Mouse (Mus musculus) embryo, embryonic 9.5 days (tissue): ENCODE measurements around the gene Dnmbp.

ENCODE experiments used
- DNase-seq: peaks from one replicate; pipeline ENCODE4 v3.0.0-alpha.2; 2017; ENCODE audit errors: extremely low spot score

The Dnmbp gene

DNA sequence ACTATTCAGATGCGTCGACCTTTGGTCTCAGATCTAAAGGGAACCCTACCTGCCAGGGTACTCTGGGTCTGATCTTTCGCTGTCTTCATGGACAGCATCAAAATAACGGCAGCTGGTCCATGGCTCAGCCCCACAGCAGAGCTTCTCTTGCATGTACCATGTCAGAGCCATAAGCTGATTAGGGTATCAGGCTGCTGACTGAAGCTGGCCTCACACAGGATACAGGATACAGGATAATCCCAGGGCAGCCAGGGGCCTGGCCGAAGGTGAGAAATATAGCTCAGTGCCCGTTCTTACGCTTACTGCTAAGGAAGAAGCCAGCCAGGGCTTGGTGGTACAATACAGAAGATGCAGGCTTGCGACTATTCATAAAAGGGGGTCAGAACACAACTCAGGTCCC, 4.6 kb upstream of the Dnmbp start:
- no peak for DNase-seq

DNA sequence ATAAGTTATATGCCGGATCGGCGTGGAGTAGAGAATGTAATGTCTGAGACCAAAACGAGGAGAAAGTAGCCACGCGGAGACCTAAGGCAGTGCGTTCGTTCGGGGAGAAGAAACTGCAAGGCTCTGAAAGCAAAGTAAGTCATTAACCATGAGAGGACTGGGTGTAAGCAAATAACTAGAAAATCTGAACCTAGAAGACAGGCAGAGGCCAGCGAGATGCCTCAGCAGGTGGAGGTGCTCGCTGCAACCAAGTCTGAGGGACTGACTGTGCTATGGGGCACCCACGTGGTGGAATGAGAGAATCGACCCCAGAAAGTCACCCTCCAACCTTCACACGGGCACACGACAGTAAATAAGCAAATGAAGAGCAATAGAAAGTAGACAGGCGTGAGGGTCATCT, 3.1 kb upstream of the Dnmbp start:
- DNase-seq: no peak

DNA sequence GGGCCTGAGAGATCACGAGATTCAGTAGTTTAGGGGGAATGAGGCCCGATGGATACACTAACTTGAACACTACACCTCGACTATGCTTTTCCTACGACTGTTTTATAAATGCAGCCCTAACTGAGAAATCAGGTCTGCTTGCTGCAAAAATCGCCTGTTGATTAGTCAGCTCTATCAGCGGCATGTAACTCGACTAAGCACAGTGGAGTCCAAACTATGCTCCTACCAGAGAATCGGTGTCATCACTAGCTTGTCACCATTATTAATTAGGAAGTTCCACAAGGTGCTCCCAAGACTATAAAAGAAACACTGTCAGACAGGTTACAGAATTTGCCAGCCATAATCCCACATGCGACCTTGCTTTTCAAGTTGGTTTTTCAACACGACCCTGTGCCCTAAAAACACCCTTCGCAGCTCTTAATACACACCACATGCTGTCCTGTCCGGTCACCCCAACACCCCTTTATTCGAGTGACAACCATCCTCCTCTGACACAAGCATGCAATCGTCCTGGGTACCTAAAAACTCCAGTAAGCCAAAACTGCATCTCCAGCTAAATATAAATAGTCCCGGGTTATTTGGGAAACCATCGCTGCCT, 721 bp downstream of the Dnmbp start:
- no peak for DNase-seq

DNA sequence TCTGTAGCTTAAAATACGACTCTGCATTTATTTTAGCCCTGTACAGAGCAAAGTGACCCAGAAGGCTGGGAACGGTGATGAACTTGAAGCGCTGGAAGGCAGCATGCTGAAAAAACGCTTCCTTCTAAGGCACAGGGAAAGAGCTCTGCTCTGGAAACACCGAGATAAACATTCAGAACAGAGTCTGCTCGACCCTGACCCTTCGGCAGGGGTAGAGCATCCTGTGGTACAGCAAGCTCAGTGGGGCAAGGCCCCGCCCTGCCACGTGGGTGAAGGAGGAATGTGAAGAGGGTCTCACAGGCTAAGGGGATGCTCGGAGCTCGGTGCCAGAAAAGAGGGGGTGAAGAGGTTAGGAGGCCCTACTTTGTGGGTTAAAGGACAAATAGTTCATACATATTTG, 1.6 kb downstream of the Dnmbp start:
- no peak for DNase-seq

DNA sequence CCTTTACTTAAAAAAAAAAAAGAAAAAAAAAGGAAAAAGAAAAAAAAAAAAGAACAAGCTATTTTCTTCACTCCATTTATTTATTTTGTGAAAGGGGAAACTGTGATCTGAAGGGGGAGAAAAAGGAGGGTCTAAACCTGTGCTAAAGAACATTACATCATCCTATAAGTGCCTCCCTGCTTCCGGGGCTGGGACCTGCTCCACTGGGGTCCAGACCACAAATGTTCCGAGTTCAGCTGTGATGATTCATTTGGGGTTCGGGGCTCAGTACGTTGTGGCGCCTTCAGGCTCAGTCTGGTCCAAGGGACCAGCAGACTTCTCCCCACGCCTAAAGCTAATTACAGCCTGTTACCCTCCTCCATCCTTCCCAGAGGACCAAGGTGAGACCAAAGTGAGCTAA, 9.1 kb downstream of the Dnmbp start:
- DNase-seq: no peak

DNA sequence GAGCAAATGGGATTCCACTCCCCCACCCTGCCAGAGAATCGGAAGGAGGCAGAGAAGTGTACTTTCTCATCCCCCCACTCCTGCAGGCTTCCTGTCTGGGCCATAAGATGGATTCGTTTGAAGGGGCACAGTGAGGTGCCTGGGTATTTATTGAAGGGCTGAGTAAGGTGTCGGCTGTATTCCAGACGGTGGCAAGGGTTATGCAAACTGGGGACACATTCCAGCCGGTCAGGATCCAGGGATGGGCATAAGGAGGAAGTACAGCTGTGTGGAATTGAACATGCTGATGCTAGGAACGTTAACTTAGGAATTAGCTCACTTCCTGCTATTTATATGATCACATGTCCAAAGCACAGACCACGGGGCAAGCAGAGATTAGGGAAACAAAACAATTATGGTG, 9.6 kb downstream of the Dnmbp start:
- DNase-seq: no peak

DNA sequence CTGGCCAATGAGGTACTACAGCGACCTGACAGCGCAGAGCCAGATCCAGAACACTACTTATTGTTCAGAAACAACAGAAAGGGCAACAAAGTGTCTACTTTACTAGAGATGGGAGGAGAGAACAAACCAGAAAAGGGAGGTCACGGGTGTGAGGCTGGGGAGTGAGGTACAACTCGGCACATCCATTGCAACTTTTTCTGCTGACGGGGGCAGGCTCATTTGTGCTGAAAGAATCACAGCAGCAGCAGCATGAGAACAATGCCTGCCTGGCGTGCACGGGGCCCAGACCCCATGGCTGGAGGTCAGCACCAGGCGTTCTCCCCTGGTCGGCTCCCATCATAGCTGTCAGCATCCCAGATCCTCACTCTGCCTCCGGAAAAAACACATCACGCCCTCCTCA, 10.1 kb downstream of the Dnmbp start:
- no peak for DNase-seq

DNA sequence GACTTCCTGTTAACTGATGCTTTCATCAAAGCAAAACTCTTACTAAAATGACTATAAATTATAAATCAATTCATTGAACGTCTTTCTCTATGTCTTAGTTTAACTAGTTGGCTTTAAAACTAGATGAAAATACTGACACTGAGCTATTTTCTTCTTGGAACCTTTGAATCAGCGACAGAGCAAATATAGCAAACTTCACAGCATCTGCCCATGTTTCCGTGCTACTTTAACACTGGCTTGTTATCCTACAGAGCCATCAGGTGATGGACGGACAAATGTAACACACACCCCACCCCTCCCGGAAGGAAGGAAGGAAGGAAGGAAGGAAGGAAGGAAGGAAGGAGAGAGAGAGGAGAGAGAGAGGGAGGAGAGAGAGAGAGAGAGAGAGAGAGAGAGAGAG, 12.0 kb downstream of the Dnmbp start:
- DNase-seq: no peak

DNA sequence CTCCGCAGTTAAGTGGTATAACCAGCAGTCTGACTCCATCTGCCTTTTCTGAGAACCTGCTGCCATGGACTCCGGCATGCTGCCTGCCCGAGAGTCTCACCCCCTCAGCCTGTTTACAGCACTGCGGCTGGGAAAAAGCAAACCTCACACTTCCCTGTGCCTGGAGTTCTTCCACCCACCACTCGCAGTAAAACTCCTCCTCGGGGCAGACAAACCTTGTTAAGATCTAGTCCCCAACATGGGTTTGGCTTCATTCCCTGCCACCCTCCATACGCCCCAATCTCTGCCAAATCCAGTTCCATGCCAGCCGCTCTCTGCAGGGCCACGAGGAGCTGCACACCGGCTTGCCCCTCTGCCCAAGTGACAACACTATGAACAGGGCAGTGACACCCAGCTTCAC, 12.9 kb downstream of the Dnmbp start:
- DNase-seq: no peak

DNA sequence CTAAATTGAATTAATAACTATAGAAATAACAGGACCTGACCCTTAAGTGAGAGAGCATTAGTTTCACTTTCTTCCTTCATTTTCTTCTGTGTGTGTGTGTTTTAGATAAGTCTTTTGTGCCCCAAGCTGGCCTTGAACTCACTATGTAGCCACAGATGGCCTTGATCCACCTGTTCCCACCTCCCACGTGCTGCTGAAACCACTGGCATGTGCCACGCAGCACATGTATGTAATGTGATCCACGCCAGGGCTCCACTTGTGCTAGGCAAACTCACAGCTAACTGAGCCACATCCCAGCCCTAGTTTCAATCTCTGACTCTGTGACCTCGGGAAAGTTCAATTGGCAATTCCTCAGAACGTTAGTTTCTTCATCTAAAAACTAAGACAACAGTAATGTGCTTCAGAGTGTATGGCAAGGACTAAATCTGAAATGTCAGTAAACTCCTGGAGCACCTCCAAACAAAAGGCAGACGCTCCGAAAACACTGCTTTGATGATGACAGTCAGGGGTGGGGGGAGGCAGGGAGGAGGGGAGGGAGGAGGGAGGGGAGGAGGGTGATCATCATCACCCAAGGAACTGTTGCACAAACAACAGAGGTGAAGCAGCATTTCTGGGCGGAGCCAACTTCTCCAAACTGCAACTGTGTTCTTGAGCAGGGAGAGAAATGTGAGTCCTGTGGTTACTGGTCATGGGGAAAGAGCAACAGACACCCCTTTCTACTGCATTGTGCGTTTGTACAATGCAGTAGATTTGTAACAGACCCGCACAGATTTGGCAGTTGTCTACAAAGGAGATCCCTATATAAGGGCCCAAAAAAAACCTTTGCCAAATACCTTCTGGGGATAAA, 13.6 kb downstream of the Dnmbp start:
- no peak for DNase-seq

DNA sequence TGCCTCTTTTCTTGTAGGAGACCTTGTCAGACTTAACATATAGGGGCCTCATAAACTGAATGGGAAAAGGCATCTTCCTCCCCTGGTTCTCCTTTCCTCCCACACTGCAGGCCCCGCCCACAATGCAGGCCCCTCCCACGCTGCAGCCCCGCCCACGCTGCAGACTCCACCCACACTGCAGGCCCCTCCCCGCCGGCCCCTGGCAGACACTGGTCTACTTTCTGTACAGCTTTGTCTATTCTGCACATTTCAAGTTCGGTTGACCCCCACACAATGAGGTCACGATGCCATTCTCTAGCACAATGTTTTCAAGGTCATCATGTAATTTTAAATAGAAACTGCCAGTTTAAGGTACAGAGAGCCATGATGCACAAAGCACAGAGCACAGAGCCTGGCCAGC, 15.6 kb downstream of the Dnmbp start:
- DNase-seq: no peak

DNA sequence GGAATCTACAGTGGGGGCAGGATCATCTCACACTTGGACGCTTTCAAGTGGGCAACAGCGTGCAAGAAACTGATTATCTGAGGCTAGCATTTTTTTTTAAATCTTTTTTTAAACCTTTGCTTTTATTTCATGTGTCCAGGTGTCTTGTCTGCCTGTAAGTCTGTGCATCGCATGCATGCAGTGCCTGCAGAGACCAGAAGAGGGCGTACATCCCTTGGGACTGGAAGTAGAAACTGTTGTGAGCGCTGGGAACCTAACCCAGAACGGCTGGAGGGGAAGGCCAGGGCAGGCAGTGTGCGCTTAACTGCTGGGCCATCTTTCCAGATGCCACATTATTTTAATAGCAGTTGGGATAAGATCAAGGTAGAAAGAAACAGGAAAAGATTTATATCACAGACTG, 17.0 kb downstream of the Dnmbp start:
- no peak for DNase-seq

DNA sequence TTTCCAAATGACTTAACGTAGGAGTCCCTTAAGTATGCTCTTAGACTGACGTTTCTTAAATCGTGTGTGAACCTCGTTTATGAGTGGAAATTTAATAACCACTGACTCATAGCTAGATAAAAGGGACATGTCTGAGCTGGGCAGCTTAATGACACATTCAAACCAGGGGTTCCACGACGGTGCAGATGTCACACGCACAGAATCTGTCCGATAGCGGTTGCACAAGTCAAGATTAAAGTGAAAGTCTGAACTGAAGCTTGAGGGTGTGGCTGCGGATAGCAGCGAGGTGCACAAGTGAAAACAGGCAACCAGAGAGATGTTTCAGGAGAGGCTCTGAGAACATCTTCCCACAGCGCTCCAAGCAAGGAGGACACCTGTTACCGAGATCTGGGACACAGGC, 18.6 kb downstream of the Dnmbp start:
- no peak for DNase-seq

DNA sequence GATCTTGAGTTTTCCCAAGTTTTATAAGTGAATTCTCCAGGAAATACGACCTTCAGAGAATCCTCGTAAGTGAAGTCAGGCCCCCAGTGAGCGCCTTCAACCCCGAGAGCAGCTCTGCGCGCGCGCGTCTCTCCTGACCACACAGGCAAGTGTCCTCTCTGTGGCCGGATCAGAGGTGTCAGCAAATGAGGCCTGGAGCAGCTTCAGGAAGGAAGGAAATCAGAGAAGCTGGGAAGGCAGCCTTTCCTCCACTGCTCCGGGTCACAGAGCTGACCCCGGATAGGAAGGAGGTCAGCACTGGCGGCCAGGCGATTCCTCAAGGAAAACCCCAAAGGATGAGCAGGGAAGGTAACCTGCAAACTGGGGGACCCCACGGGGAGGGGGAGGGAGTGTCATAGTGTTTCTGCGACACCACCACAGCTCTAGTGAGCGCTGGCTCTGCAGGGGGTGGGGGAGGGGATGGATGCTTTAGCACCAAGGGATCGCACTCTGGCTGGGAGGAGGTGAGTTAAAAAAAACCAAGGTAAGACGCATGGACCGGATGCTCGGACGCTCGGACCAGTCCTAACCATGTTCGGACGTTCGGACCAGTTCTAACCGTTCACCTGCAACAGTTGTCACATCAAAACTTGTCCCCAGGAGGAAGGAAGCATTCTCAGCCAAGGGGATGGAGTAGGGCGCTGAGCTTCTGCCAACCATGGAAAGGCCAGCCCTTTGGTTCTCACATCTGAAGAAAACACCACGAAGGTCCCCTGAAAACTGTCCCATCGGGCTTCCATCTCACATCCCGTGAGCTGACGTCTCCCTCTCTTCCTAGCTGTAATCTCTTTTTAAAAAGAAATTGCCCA, 19.3 kb downstream of the Dnmbp start:
- DNase-seq: peak; percentile 62

DNA sequence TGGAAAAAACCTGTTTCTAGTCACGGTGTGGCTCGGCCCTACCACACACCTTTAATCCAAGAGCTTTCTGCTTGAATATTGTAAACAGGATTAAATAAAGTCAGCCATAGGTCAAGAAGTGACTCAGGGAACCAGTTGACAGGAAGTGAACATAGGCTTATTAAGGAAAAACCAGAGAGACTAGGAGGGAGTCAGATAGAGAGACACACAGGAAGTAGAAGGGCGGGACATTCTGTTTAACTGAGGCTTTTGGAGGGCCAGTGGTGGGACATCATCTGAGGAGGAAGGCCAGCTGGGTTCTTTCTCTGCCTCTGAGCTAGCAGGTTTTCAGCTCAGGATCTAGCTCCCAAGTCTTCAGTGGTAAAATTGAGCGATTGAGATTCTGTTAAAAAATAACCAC, 20.1 kb downstream of the Dnmbp start:
- no peak for DNase-seq

DNA sequence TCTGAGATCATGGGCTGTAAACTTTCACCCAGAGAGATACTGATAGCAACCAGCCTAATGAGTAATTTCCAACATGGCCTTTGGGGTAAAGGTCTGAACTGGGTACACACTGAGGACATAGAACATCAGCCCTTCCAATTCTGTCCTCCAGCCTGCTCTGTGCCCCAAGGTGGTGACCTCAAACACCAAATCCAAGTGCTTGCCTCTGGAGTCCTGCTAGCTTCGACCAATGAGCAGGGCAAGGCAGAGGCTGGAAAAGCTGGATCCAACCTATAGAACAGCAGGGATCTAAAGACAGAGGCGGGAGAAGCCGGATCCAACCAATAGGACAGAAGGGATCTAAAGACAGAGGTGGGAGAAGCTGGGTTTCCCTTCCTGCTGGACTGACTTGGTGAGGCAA, 21.2 kb downstream of the Dnmbp start:
- no peak for DNase-seq

DNA sequence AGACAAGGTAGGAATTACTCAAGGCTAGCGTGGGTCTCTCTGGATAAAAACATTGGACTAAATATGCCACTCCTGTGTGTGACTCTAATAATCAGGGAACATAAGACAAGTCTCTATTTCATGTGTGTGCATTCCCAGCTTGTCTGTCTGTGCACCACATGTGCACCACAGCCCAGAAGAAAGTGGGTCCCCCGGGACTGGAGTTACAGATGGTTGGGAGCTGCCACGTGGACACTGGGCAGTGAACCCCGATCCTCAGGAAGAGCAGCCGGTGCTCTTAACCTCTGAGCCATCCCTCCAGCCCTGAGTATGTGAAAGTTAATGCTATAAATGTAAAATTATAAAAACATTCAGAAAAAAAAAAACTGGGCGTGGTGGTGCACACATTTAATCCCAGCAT, 22.2 kb downstream of the Dnmbp start:
- DNase-seq: no peak

DNA sequence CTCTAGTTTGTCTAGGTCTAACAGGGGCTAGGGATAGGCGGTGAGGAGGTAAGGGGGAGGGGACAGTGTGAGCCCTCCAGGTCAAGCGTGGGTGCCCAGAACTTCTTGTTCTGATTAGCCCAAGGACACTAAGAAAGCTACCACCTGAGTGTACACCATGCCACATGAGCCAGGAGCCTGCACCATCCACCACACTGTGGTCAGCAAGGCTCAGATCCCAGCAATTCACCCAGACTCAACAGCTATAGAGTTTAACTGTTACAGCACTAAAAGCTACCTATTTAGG, 22.6 kb downstream of the Dnmbp start:
- no peak for DNase-seq

DNA sequence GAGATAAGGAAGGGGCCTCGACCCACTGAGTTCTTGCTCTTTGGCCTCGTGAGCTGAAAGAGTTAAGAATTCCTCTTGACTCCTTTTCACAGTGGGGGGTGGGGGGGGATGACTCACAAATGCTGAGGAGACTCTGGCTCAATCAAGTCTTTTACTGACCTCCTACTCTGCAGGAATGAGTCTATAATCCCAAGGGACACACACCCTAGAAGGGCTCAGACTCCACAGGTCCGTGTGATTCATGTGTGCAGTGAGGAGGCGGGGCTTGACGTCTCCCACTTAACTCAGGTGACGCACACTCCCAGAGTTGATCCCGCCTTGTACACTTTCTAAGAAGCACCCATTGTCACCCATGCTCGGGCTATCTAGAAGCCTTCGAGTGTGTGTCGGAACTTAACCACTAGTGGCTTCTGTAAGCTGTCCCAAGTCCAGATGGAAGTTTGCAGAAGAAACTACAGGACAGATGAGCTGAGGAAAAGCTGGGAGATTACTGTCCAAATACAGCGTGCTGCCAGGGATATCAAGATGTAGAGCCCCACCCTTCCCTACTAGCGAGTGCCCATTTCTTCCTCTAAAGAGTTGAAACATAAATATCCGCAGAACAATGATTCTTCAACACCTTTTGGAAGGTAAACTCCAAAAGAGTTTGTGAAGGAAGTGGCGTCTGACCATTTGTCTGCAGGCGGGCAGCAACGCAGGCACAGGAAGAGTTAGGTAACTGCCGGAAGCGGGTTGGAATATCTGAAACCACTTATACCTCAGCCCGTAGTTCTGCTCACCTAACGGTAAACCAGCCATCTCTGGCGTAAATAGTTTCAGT, 23.2 kb downstream of the Dnmbp start:
- DNase-seq: no peak

DNA sequence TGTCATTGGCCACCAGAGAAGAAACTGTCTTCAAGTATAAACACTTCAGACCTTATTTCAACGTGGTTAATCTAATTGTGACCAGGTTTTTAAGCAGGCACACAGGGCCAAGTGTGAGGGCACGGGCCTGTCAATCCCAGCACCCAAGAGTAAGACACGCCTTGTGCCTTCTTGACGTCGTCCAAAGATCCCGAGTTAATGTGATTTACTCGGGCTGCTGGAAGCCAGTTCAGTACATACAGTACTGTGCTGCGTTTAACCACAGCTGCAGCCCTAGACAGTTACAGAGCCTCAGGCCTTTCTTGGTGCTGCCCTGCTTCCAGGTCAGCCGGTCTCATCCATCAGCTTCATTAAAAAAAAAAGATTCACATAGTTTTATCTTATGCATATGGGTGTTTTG, 24.6 kb downstream of the Dnmbp start:
- no peak for DNase-seq

DNA sequence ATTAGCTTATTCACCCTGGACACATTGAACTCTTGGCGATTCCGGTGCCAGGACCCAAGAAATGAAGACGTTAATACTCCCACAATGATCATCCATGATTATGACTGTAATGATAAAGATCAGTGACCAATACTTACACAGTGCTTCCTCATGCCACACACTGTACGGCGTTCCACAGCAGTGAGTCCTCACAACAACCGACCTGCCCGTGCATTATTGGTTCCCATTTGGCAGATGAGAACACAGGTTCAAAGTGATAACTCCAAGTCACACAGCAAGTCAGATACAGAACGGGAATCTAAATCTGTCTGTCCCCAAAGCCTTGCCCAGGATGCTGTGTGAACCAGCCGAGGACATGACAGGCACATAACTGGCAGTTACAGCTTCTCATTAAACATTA, 25.0 kb downstream of the Dnmbp start:
- no peak for DNase-seq

DNA sequence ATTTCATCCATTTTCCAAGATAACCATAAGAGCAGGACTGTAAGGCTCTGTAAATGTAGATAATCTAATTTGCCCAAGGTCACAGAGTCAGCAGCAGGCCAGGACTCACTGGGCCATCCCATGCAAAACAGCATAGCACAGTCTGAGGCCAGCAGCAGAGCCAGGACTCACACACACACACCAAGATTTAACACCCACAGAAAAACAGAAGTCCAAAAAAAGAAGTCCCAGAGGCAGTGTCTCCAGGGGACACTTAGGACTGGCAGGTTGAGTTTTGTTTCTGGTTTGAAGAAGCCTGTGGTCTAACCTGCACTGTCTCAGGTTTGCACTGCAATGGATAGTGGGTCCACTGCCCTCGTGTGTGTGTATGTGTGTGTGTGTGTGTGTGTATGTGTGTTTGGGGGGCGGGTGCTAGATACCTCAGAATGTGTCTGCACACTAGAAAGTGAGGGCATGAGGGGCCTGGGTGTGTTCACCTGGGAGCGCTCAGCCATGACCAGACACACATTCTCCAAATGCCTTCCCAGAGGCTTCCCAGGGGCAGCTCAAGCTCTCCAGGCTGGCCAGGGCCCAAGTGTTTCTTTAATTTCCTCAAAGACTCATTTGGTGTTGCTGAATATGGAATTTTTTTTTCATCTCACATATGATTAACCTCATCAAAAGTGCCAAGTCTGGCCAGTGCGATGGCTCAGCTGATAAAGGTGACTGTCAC, 27.1 kb downstream of the Dnmbp start:
- DNase-seq: no peak
